Mouse (Mus musculus): Measurements from ENCODE around the gene Tmem141.

DNA sequence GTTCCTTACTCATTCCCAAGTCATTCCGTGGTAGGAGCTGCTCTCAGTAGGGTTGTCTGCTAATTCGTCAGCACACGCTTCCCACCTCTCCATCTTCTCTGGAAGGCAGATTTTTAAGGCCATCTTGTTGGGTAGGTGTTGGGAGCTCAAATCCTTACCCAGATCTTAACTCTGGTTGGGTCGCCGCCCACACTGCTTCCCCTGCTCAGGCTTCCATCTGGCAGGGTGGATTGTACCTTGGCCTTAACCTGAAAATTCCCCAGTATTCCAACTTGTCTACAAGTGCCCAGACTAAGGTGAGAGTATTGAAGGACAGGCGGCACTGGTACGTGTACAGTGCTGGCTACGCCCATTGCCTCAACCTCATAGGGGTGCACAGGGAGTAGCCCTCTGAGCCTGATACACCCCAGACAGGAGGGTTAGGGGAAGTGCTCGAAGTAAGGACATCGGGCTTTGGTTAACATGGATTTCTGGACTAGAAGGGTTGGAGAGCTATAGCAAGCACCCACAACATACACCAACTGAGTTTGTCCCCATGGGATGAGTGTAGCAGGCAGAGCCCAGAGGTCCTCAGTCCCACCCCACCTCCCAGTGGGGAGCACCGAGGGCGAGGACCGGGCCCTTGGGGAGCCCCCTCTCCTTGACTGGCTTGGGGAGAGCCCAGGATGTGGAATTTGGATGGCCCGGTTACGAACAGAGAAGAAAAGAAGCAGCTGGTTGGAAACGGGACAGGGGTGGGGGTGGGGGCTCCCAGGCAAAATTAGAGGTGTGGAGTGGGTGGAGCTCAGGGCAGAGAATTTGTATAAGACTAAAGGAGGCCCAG is 45.6 kb downstream of the Tmem141 start:
- TF ChIP-seq CTCF (IDR thresholded peaks at IDR 0.05; ENCODE audit: control insufficient read depth, insufficient read depth, insufficient read length), result no peak
- no peak for TF ChIP-seq MAX (IDR thresholded peaks at IDR 0.05)
- TF ChIP-seq MYOD1 (IDR thresholded peaks at IDR 0.05; ENCODE audit: control insufficient read depth, insufficient read length, low read depth), result no peak

Data from C2C12 (cell line).